Mouse (Mus musculus): ENCODE data around the gene Mup19.
"Not testable (repeated sequence)": the region's sequence is repeated elsewhere in the genome, so short reads cannot be mapped to it uniquely, and the experiment has no call there.

Mup19 gene

DNA sequence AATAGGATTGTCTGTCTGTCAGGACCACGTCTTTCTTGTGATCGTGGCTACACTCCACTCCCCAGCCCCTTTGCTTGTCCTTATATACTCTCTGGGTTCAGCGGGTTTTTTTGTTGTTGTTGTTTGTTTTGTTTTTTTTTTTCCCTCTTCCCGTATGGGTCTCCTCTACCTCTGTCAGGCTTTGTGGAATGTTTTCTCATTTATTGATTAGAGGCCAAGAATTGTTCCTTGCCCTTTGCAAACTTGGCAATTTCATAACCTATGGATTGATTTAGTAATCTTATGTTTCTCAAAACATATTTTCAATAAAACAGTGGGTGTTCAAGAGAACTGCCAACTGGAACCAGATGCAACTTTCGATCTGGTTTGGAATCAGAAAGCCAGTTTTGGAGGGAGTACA lies at the start of gene Mup19:
Gene Mup19, minus strand, starts transcription at position 101 of the 400 bp plus-strand sequence.
- not testable (repeated sequence) for DNase-seq (ENCODE audit: low read depth)

DNA sequence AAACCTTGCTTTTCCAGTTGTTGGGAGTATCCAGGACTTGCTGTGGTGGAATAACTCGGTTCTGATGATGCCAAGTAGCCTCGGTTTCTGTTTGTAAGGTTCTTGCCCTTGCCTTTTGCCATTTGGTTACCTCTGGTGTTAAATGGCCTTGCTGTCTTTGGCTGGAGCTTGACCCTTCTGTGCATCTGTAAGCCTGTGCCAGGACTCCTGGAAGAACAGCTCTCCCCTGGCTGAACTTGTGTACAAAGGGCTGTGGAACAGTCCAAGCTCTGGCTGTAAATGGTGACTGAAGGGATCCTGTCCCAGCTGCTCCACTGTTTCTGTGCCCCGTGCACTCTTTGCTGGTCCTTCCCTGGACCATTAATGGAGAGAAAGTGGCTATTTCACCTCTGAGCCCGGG lies 47.1 kb upstream of the Mup19 start:
- DNase-seq (ENCODE audit: low read depth), result no peak

DNA sequence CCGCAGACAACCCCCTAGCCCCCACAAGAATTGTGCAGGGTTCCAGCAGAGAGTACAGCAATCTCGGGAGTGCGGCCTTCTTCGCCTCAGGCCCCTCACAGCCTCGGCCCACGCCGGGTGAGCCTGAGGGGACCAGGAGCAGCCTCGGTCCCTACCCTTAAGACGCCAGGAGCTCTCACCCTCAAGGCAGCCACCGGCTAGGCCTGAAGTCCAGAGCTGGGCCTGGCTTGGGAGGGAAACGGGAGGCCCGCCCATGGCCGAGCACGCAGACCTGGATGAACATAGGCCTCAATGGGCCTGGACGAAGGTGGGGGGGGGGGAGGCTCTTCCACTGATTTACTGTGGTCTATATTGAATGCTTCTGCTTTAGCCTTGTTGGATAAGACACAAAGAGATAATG lies 41.1 kb upstream of the Mup19 start:
- no peak for DNase-seq (ENCODE audit: low read depth)

DNA sequence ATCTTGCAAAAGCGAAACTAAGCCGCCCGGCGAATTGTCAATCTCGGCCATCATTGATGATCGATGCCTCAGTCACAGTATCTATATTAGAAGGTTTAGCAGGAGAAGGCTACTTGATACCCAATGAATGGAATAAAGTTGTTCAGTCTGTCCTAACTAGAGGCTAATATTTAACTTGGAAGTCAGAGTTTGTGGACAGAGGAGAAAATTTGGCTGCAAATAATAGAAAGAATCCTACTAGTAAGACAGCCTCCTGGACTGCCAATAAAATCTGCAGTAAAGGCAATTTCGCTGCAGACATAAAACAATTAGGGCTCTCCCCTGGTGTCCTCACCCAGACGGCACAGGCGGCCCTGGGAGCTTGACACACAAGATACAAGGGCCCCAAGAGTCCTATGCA lies 40.5 kb upstream of the Mup19 start:
- DNase-seq (ENCODE audit: low read depth), result not testable (repeated sequence)

DNA sequence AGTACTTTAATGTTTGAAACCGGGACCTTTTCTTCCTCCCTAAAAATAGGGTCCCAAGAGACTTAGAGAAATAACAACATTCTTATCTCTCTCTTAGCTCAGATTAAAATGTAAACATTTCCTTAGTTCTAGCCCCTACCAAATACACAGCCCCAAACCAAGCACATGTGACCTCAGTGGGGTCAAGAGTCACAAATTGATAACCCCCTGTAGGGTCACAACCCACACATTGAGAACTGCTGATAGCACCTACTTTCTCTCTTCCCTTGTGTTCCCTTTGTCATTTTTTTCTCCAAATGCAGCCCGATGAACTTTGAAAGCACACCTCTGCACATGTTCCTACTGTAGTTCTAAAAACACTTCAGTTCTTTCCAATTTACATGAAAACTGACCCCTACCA lies 33.5 kb upstream of the Mup19 start:
- DNase-seq (ENCODE audit: low read depth), result no peak

DNA sequence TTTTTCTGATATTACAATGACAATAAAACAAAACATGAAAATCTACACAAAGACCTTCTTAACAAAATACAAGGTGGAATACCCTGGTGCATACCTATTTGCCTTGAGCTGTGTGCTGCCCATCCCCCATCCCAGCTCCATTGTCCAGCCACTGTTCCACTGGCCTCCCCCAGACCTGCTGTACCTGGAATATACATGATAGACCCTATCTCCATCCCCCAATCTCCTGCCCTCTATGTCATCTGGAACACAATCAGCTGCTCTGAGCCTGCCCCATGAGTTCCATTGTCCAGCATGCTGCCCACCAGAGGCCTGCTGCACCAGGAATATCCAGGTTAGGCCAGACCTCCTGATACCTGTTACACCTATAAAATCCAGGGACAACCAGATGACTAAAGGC lies 31.4 kb upstream of the Mup19 start:
- no peak for DNase-seq (ENCODE audit: low read depth)

DNA sequence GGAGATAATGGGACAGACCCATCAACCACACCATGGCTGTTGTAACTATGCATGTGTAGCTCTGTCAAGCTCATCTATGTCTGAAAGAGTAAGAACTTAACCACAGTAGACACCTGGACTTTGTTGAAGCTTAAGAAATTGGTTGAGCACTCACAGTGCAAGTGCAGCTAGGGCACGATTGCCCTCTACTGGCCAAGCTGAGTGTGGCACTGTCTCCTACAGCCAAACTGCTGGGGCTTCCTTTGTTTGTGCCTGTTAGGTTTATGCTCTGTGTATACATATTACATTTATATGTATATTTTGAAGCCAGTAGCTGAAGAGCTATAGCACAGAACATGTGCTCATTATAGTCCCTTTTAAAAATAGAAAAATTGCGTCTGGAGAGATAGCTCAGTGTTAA lies 29.1 kb upstream of the Mup19 start:
- DNase-seq (ENCODE audit: low read depth), result not testable (repeated sequence)

DNA sequence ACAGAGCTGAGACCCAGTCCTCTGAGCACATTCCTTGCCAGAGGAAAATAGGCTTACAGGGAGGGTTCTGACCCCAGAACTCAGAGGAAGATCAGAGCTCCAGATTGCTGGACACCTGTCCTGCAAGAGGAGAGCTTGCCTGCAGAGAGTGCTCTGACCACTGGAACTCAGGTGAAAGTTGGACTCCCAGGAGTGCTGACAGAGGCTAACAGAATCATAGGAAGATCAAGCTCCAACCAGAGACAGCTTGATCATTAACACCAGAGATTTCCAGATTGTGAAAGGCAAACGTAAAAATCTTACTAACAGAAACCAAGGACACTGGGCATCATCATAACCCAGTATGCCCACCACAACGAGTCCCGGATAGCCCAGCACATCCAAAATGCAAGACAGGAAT lies 26.9 kb upstream of the Mup19 start:
- not testable (repeated sequence) for DNase-seq (ENCODE audit: low read depth)

DNA sequence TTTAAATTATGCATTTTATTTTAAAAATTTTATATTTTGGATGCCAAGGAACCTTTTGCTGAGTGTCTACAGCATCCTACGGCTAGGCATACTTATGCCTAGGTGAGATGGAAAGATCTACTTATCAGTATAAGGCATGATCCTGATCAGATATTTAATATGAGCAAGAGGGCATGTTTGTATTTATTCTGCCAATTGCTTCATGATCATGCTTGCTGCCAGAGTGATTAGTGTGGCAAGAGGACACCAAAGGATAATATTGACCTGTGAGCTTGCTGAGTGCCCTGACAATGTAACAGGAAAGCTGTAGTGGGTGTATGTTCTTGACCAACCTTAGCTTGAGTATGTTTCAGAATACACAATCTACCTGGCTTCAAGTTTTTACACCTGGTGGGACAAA lies 7.6 kb upstream of the Mup19 start:
- not testable (repeated sequence) for DNase-seq (ENCODE audit: low read depth)

DNA sequence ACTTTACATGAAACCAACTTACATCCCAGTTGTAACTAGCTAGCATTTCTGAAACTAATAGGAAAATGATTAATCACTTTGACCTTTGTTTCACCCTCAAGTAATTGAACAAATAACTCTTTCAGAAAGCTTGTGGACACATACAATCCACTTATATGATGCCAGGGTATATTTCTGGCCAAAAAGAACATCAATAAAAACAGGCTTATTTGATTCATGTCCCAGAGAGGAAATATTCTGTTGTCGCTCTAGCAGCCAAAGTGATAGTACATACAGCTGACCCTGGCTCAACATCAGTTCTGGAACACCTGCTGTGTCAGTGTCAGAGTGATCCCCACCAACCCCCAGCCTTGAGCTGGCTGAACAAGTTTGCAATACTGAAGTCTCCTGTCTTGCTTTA lies 2.2 kb upstream of the Mup19 start:
- not testable (repeated sequence) for DNase-seq (ENCODE audit: low read depth)

Data from c-Kit-positive CD71-positive TER-119-negative erythroid progenitor cells, embryonic 14.5 days (primary cell).